Mouse (Mus musculus) olfactory bulb, adult 2 months (tissue): ENCODE measurements around the gene Itpk1. TPM values are rescaled to one million over a fixed set of nuclear protein-coding genes. Genes with fewer than 3 reads are reported as not detected.

ENCODE experiments used
- H3K27ac ChIP-seq: fragments of 200-500 bp; 2 replicates; pipeline ENCODE4 v1.5.1; 2012; ENCODE audit warnings: low read depth, low read length; ENCODE audit not compliant: insufficient read depth
- H3K4me1 ChIP-seq: fragments of 200-500 bp; 2 replicates; pipeline ENCODE4 v1.6.1; 2012; ENCODE audit warnings: low read length; ENCODE audit not compliant: control insufficient read depth, insufficient read depth
- H3K4me3 ChIP-seq: fragments of 200-500 bp; 2 replicates; pipeline ENCODE4 v1.5.1; 2012; ENCODE audit warnings: mild to moderate bottlenecking, low read depth, low read length, moderate library complexity; ENCODE audit not compliant: insufficient read depth
- CTCF ChIP-seq: fragments of 200-500 bp; IDR thresholded peaks from 2 replicates; pipeline ENCODE4 v1.5.1; 2012; ENCODE audit warnings: low read depth, mild to moderate bottlenecking, low read length, moderate library complexity; ENCODE audit not compliant: insufficient read depth
- POLR2A ChIP-seq: fragments of 200-500 bp; IDR thresholded peaks from 2 replicates; pipeline ENCODE4 v1.6.1; 2012; ENCODE audit warnings: mild to moderate bottlenecking, low read depth, low read length, moderate library complexity; ENCODE audit not compliant: insufficient read depth
- WGBS: fragments of 180-500 bp; shearing (Covaris S2); methylation state at CpG from one replicate; pipeline ENCODE4 v1.1.7; 2018; 5-methylcytosine and 5-hydroxymethylcytosine counted together
- polyA plus RNA-seq: library from polyadenylated mRNA; stranded (reverse); fragments of >200 nt; gene quantifications from 2 replicates; pipeline ENCODE4 v1.2.4, GENCODE M21; 2012; ENCODE audit warnings: low replicate concordance; ENCODE audit not compliant: missing spikeins, insufficient read depth, insufficient read length

The Itpk1 gene
- polyA plus RNA-seq, 1 experiment = not detected

DNA sequence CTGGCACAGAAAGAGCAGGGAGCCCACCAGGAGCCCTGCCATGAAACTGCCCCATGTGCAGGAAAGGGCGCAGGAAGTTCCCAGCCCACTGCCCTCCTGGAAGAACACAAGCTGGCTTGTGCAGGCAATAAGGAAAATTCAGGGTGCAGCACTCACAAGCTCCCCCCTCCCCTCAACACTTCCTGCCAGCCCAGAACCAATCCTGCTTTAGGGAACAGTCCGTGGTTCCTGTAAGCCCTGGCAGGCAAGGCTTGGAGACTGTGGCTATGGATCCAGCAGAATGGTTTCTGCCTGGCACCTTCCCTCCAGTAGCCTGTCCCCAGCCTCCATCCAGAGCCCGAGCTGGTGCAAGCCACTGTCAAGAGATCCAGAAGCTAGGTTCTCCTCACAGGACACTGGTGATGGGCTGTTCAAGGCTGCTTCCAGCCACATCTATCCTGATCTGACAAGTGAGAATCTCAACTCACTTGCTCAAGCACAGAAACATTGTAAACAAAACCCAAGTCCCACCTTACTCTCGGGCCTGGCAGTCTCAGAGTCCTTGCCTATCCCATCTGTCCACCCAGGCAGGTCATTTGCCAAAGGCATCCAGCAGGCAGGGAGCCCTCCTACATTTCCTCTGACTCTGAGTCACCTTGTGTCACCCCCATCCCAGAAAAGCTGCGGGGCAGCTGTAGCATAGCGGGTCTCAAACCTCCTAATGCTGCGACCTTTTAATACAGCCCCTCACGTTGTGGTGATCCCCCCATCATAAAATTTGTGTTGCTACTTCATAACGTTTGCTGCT is 102.3 kb downstream of the Itpk1 start:
- peaks cover 60% of the 10 kb centered on the region for H3K4me1 ChIP-seq
- H3K4me3 ChIP-seq = no peak overlapping the region
- H3K27ac ChIP-seq = peak overlapping the region; percentile 96
- 39% methylated on average over 9 of the region's 9 CpGs for WGBS
- no peak for TF ChIP-seq POLR2A
- no peak for TF ChIP-seq CTCF

DNA sequence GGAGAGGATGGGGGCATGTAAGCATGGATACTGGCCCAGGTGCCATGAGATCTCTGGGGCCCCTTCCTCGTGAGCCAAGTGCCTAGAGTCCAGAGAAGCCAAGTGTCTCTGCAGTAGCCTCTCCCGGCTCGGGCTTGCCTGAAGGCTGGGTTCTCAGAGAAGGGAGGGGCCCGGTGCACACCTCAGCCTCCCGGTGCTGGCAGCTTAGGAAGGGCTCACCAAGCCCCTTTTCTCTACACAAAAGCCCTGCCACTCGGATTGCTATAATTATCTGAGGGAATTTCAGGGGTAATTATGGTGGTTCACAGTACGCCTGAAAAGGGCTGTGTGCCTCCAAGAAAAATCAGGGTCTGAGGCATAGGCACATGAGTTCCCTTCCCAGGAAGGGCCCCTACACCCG is 102.9 kb downstream of the Itpk1 start:
- Histone ChIP-seq H3K27ac (peak overlapping the region; percentile 96), H3K4me1 (peaks cover 62% of the 10 kb centered on the region), H3K4me3 (no peak overlapping the region)
- WGBS = 16% methylated on average over 8 of the region's 8 CpGs
- no peak for TF ChIP-seq CTCF
- no peak for TF ChIP-seq POLR2A

DNA sequence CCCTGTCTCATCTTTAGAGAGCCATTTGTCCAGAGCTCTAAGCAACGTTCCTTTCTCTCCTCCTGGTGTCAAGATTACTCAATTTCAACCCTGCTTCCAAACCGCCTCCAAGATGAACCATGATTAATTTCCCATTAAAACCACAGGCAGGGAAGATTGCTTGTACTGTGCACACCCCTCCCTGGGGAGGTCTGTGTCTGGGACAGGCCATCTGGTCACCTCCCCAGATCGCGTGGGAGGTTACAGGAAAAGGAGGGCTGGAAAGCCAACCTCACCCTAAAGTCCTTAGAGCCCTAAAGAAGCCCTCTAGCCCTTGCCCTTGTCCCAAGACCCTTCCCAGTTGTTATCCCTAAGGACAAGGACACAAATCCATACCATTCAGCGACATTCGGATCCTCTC is 104.4 kb downstream of the Itpk1 start:
- TF ChIP-seq POLR2A = no peak
- no peak for TF ChIP-seq CTCF
- 79% methylated on average over 6 of the region's 6 CpGs for WGBS
- H3K4me1 ChIP-seq = peaks cover 57% of the 10 kb centered on the region
- H3K4me3 ChIP-seq = no peak overlapping the region
- 0 out of 2 replicates have a peak overlapping the region, but pooled peaks have one; percentile 1 for H3K27ac ChIP-seq

DNA sequence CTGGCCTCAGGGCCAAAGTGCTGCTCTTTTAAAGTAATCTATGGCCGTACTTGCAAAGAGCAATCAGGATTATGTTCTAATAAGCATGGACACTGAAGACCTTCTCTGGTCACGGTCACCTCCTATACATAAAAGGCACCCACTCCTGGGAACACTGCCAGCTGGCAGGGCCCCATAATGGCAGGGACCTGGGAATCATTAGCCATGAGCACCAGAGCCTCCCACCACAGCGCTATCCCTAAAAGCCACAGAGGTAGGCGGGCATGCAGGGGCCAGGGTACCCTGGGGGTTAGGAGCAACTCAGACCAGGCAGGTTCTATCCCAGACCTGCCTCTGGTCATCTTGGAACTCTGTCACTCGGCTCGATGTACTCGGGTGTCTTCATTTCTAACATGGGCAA is 104.9 kb downstream of the Itpk1 start:
- TF ChIP-seq POLR2A = no peak
- TF ChIP-seq CTCF = no peak
- H3K27ac ChIP-seq = no peak overlapping the region
- peaks cover 61% of the 10 kb centered on the region for H3K4me1 ChIP-seq
- 84% methylated on average over 7 of the region's 7 CpGs for WGBS
- no peak overlapping the region for H3K4me3 ChIP-seq

DNA sequence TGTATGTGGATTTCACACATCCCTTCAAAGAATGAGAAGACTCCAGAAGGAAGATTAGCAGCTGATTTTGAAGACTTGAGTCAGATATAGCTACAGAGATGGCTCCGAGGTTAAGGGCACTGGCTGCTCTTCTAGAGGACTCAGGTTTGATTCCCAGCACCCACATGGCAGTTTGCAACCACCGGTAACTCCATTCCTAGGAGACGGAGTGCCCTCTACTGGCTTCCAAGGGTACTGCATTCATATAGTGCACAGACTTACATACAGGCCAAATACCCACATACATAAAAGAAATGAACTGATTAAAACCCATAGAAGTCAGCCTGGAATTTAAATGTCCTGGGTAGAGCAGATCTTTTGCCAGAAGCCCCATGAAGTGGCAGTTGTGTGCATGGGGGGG is 106.2 kb downstream of the Itpk1 start:
- WGBS = 100% methylated on average over 3 of the region's 3 CpGs

DNA sequence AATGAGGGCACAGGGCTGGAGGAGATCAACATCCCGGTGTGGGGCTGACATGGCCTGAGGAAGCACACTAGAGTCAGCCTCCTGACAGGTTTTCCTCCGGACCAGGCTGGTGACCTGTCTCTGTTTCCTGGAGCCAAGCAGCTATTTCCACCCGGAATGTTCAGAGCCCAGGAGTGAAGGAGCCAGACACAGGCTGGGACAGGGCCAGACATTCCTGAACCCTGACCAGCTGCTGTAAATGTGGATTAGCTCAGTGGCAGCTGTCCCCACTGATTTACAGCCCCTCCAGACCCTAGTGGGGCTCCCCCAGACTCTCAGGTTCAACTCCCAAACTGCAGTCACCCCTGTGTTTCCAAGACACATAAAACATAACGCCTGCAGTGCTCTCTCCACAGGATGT is 107.3 kb downstream of the Itpk1 start:
- Histone ChIP-seq H3K27ac (no peak overlapping the region), H3K4me3 (no peak overlapping the region), H3K4me1 (peaks cover 66% of the 10 kb centered on the region)
- no peak for TF ChIP-seq CTCF
- TF ChIP-seq POLR2A = no peak
- 74% methylated on average over 4 of the region's 4 CpGs for WGBS

More for the DNA sequence above, 106.2 kb downstream of the Itpk1 start:
- H3K4me3 ChIP-seq = no peak overlapping the region
- TF ChIP-seq POLR2A = no peak
- TF ChIP-seq CTCF = no peak
- no peak overlapping the region for H3K27ac ChIP-seq
- peaks cover 65% of the 10 kb centered on the region for H3K4me1 ChIP-seq

DNA sequence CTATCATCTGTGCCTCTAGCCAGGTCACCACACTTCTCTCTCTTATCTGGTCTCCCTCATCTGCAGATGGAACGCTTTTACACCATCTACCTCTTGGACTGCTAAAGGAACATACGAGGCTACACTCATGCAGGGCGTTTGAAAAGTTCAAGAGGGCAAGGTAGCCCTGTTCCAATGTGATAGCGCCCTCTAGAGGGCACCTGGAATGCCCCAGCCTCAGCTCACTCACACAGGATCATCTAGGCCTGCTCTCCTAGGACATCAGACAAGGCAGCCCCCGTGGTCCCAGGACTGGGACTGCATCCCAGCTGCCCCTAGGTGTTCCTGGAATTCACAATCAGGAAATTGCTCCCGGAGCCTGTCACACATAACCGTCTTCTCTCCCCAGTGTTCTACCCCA is 108.3 kb downstream of the Itpk1 start:
- TF ChIP-seq CTCF = peak; percentile 56; the same call in 1 of the 2 replicates
- TF ChIP-seq POLR2A = no peak
- Histone ChIP-seq H3K4me3 (no peak overlapping the region), H3K4me1 (peaks cover 55% of the 10 kb centered on the region), H3K27ac (no peak overlapping the region)
- 80% methylated on average over 7 of the region's 7 CpGs for WGBS

DNA sequence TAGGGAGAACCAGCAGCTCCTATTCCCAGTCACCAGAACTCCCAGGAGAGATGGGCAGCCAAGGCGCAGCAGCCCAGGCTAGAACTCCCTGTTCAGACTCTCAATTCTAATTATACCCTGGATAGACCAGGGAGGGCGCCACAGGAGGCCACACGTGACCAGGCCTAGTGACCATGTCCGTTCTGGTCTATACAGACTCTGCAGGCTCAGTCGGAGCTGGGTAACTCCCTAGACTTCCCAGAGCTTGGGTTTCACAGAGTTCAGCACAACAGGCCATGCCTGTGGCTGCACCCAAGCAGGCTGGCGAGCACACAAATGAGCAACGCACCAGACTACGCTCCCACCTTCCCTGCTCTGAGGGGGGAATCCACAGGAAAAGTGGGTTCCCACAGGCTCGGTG is 110.1 kb downstream of the Itpk1 start:
- H3K4me1 ChIP-seq = peaks cover 38% of the 10 kb centered on the region
- TF ChIP-seq CTCF = no peak
- TF ChIP-seq POLR2A = no peak
- H3K27ac ChIP-seq = peak overlapping the region; percentile 72
- 66% methylated on average over 9 of the region's 9 CpGs for WGBS
- H3K4me3 ChIP-seq = no peak overlapping the region

DNA sequence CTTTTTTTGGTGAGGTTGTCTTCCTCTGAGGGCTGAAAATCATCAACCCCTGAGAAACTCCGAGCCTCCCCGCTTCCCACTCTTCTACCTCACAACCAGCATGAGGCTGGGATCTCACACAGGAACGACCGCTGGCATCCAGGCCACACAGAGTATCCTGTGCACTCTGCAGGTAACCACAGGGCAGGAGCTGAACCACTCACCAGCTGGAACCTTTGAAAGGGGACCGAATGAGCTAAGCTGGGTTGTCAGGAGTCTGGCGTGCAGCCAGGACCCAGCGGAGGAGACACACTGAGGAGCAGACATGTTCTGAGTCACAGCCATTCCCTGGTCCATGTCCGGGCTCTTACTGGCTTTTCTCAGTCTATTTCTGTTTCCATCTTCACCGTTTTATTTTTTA is 111.0 kb downstream of the Itpk1 start:
- 19% methylated on average over 9 of the region's 9 CpGs for WGBS
- TF ChIP-seq CTCF = no peak
- no peak for TF ChIP-seq POLR2A

More for the DNA sequence above, 111.0 kb downstream of the Itpk1 start:
- peaks cover 36% of the 10 kb centered on the region for H3K4me1 ChIP-seq
- no peak overlapping the region for H3K4me3 ChIP-seq
- H3K27ac ChIP-seq = peak overlapping the region; percentile 72
